Mouse (Mus musculus): ENCODE results near the gene Foxb1.

Gene Foxb1

GRCm38 (mm10) chr9:69756456-69756855 lies 4.3 kb downstream of the Foxb1 start:
- no peak for DNase-seq (ENCODE audit: low spot score in 2 of 2)

- no peak for DNase-seq (ENCODE audit: low spot score in 2 of 2)
These were observed 4.7 kb downstream of the Foxb1 start for GRCm38 (mm10) chr9:69756041-69756440.

- DNase-seq (ENCODE audit: low spot score in 2 of 2), result no peak
These were observed 5.6 kb downstream of the Foxb1 start for GRCm38 (mm10) chr9:69755157-69755556.

DNA sequence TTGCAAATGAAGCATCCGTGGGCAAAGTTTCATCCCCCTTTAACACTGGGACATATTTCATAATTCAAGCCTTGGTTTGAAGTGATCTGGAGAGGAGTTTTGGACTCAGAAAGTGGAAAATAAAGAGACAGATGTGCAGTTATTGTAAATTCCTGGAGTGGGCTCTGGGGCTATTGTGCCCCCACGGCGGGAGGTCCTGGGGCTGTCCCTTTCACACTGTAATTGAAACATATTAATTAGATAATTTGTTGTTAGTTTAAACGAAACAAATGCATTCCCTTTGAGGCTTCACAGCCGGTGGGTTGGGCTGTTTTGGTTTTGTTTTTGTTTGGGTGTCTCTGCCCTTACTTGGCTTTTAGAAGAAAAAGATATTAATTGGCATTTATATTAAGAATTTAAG lies 6.0 kb downstream of the Foxb1 start:
- DNase-seq (ENCODE audit: low spot score in 2 of 2), result no peak

DNA sequence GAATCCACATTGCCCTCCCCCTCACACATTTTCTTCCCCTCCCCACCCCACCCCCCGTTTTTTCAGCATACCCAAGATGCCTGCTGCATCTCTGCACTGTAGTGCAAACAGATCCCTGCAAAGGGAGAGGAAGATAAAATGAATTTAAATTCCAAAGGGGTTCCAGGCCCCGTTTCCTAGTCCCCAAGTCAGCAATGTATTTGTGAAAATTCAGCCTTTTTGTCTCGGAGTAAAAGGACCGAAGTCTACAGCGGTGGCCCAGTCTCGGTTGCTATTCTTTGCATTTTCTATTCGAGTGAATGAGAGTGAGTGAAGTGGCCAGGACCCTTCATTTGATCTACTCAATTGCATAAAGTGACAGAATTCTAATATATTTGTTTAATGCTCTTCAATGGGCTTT lies 6.4 kb downstream of the Foxb1 start:
- DNase-seq (ENCODE audit: low spot score in 2 of 2), result no peak

GRCm38 (mm10) chr9:69747971-69748370 lies 12.8 kb downstream of the Foxb1 start:
- no peak for DNase-seq (ENCODE audit: low spot score in 2 of 2)

- DNase-seq (ENCODE audit: low spot score in 2 of 2), result no peak
These were observed 32.0 kb downstream of the Foxb1 start for GRCm38 (mm10) chr9:69728736-69729135.

- DNase-seq (ENCODE audit: low spot score in 2 of 2), result no peak
These were observed 42.3 kb downstream of the Foxb1 start for GRCm38 (mm10) chr9:69718431-69718830.

DNA sequence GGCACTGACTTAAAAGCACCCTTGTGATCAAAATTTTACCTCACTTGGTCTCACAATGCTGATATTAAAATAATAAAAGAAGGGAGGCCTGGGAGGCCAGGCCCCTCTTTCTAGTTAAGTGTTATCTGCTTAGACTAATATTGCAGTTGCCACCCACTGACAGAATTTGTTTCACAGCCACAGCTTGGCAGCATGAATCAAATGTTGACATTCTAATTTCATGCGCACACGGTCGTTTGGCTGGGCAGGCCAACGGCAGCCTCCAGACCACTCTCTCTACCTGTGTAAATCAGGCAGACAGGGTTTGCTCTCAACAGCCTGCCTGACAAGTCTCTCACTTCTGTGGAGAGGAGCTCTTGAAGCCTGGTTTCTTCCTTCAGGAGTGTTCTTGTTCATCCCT lies 44.4 kb downstream of the Foxb1 start:
- DNase-seq (ENCODE audit: low spot score in 2 of 2), result no peak

GRCm38 (mm10) chr9:69715445-69715844 lies 45.3 kb downstream of the Foxb1 start:
- no peak for DNase-seq (ENCODE audit: low spot score in 2 of 2)

GRCm38 (mm10) chr9:69714346-69714745 lies 46.4 kb downstream of the Foxb1 start:
- DNase-seq (ENCODE audit: low spot score in 2 of 2), result no peak

DNA sequence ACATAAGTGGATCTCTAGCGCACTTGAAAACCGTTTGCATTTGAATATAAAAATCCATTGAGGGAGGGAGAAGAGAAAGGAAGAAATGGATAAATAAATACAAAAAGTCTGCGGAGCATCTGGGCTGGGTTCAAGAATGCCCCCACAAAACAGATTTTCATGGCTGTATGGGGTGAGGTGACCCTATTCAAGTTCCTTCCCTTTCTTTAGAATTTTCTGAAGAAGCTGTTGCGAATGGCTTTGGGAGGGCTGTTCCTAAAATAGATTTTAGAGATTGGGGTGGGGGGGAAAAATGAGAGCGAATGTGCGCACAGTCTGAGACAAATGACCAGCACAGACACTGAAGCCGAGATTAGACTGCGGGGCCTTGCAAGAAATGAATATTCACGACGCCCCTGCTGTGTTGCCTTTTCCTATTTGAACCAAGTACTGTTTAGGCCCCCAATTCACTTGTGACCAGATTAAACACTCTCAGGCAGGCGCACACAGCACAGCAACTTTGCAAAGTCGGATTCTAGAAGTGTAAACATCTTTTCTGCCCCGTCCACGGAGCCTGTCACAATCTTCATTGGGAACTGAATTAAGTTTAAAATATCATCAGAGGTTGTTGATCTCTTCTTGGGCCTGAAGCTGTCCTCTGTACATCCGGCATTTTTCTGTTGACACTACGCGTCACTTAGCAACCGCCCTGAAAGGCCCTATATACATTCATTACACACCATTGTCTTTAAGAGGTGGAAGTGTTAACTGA lies 47.0 kb downstream of the Foxb1 start:
- no peak for DNase-seq (ENCODE audit: low spot score in 2 of 2)

- no peak for DNase-seq (ENCODE audit: low spot score in 2 of 2)
These were observed 47.8 kb downstream of the Foxb1 start for GRCm38 (mm10) chr9:69712714-69713525.

Measured in spleen, postnatal 14 days (tissue).